Mouse (Mus musculus) small intestine, adult 2 months (tissue): ENCODE data around the gene Cchcr1.

Source experiments
- CTCF ChIP-seq: fragments of 200-500 bp; IDR thresholded peaks from 2 replicates; pipeline ENCODE4 v1.5.1; 2012; ENCODE audit warnings: low read depth, mild to moderate bottlenecking, control low read depth, inconsistent platforms, low read length, moderate library complexity, mixed read lengths; ENCODE audit not compliant: insufficient replicate concordance, insufficient read length; ENCODE audit errors: extremely low read depth
- POLR2A ChIP-seq: fragments of 200-500 bp; IDR thresholded peaks from 2 replicates; pipeline ENCODE4 v1.6.1; 2012; ENCODE audit warnings: low read depth, mild to moderate bottlenecking, control low read depth, inconsistent platforms, low read length, moderate library complexity

DNA sequence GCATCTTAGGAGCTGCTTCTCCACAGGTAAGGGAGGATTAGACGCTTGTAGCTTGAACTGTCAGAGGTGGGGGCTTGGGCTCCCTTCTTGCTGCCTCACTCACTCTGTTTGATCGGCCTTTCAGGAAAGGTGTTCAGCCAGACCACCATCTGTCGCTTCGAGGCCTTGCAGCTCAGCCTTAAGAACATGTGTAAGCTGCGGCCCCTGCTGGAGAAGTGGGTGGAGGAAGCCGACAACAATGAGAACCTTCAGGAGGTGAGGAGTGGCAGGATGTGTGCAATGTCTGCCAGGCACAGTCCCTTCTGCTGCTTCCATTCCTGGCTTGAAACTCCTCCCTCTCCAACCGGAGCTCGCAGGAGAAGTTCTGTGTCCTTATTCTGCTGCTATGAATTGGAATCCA is 7.6 kb upstream of the Cchcr1 start:
- TF ChIP-seq CTCF (peak; percentile 30; the same call in 1 of the 2 replicates), POLR2A (no peak)
